Mouse (Mus musculus) myocyte (in vitro differentiated cells): Measurements from ENCODE around the gene Tfcp2. TPM values are rescaled to one million over a fixed set of nuclear protein-coding genes. Genes with fewer than 3 reads are reported as not detected.
A peak's percentile ranks its signal among the peaks of the same experiment; 100 is the strongest.

Experiments used
- H3K27me3 ChIP-seq: one replicate; pipeline ENCODE4 v1.6.1; 2011; ENCODE audit not compliant: control insufficient read depth, insufficient read depth, insufficient read length
- H3K36me3 ChIP-seq: one replicate; pipeline ENCODE4 v1.6.1; 2011; ENCODE audit not compliant: control insufficient read depth, insufficient read depth
- H3K4me2 ChIP-seq: one replicate; pipeline ENCODE4 v1.6.1; 2011; ENCODE audit warnings: low read depth, control low read depth
- H3K4me3 ChIP-seq: one replicate; pipeline ENCODE4 v1.5.1; 2011; ENCODE audit warnings: mild to moderate bottlenecking, control low read depth, moderate library complexity
- H3K79me2 ChIP-seq: one replicate; pipeline ENCODE4 v1.6.1; 2011; ENCODE audit not compliant: control insufficient read depth, insufficient read depth
- H3ac ChIP-seq: one replicate; pipeline ENCODE4 v1.6.1; 2011; ENCODE audit not compliant: control insufficient read depth, insufficient read length
- CEBPB ChIP-seq: IDR thresholded peaks from 2 replicates; pipeline ENCODE4 v1.6.1; 2011; ENCODE audit warnings: mild to moderate bottlenecking, moderate library complexity; ENCODE audit not compliant: poor library complexity, insufficient read depth, severe bottlenecking
- E2F4 ChIP-seq: IDR thresholded peaks from one replicate; pipeline ENCODE4 v1.6.1; 2011; ENCODE audit warnings: mild to moderate bottlenecking, control low read depth, moderate library complexity; ENCODE audit not compliant: insufficient read depth
- MAX ChIP-seq: IDR thresholded peaks from one replicate; pipeline ENCODE4 v1.6.1; 2011; ENCODE audit warnings: low read depth, mild to moderate bottlenecking, control low read depth
- MYOD1 ChIP-seq, 3 experiments: IDR thresholded peaks; one replicate each; pipeline ENCODE4 v1.6.1; 2011; ENCODE audit warnings: control low read depth in 2 of 3, low read depth in 2 of 3, mild to moderate bottlenecking in 2 of 3, moderate library complexity in 1 of 3; ENCODE audit not compliant: insufficient read length in 2 of 3, control insufficient read depth in 1 of 3
- MYOG ChIP-seq, 3 experiments: IDR thresholded peaks; one replicate each; pipeline ENCODE4 v1.6.1; 2011; ENCODE audit warnings: control low read depth in 2 of 3, low read depth in 2 of 3, mild to moderate bottlenecking in 2 of 3; ENCODE audit not compliant: insufficient read length in 2 of 3, control insufficient read depth in 1 of 3, insufficient read depth in 1 of 3
- POLR2A ChIP-seq: IDR thresholded peaks from one replicate; pipeline ENCODE4 v1.6.1; 2011; ENCODE audit warnings: low read depth, mild to moderate bottlenecking, control low read depth, moderate library complexity; ENCODE audit not compliant: insufficient read length
- POLR2AphosphoS2 ChIP-seq: IDR thresholded peaks from one replicate; pipeline ENCODE4 v1.6.1; 2011; ENCODE audit warnings: low read depth, control low read depth; ENCODE audit not compliant: insufficient read length
- REST ChIP-seq: IDR thresholded peaks from one replicate; pipeline ENCODE4 v1.6.1; 2011; ENCODE audit warnings: mild to moderate bottlenecking, control low read depth, moderate library complexity; ENCODE audit not compliant: insufficient read depth, insufficient read length
- SRF ChIP-seq: IDR thresholded peaks from one replicate; pipeline ENCODE4 v1.6.1; 2011; ENCODE audit warnings: low read depth; ENCODE audit not compliant: control insufficient read depth, insufficient read length
- TCF12 ChIP-seq: IDR thresholded peaks from one replicate; pipeline ENCODE4 v1.6.1; 2011; ENCODE audit warnings: mild to moderate bottlenecking, control low read depth; ENCODE audit not compliant: poor library complexity, insufficient read depth, severe bottlenecking
- TCF3 ChIP-seq: IDR thresholded peaks from one replicate; pipeline ENCODE4 v1.6.1; 2011; ENCODE audit warnings: low read depth, control low read depth; ENCODE audit not compliant: insufficient read length
- USF1 ChIP-seq: IDR thresholded peaks from one replicate; pipeline ENCODE4 v1.6.1; 2011; ENCODE audit warnings: low read depth, mild to moderate bottlenecking, control low read depth, moderate library complexity
- polyA plus RNA-seq: library from polyadenylated mRNA; unstranded; fragments of >200 nt; fragmentation: generic; extraction: Trizol; gene quantifications from one replicate; pipeline ENCODE4 v1.2.1, GENCODE M21; 2012; ENCODE audit warnings: missing spikeins

The Tfcp2 gene
- polyA plus RNA-seq, 1 experiment, result 15.0 TPM

GRCm38 (mm10) chr15:100468295-100469188, 83.3 kb downstream of the Tfcp2 start, which contains the start of gene Letmd1:
Gene Letmd1, plus strand, starts transcription at chr15:100469023.
- Histone ChIP-seq H3K4me2 (peak within 1 kb of the TSS; percentile 87), H3K27me3 (no peaks in the 10 kb centered on the region)

GRCm38 (mm10) chr15:100467738-100468137, 84.1 kb downstream of the Tfcp2 start:
- Histone ChIP-seq H3K36me3 (peaks cover 3% of the 10 kb centered on the region), H3K27me3 (no peaks in the 10 kb centered on the region), H3K79me2 (no peaks in the 10 kb centered on the region), H3K4me3 (peak overlapping the region; percentile 52), H3ac (no peak overlapping the region), H3K4me2 (peak overlapping the region; percentile 87)
- no peak for TF ChIP-seq MYOG (IDR thresholded peaks at IDR 0.05; ENCODE audit: control insufficient read depth in 1 of 3, insufficient read depth in 1 of 3, insufficient read length in 2 of 3, low read depth in 2 of 3)
- no peak for TF ChIP-seq POLR2AphosphoS2

More at GRCm38 (mm10) chr15:100468295-100469188, 83.3 kb downstream of the Tfcp2 start, which contains the start of gene Letmd1:
- H3K79me2 ChIP-seq, result no peaks in the 10 kb centered on the region
- H3ac ChIP-seq, result peak within 1 kb of the TSS; percentile 50
- peaks cover 3% of the 10 kb centered on the region for H3K36me3 ChIP-seq
- TF ChIP-seq MYOD1 (IDR thresholded peaks at IDR 0.05; ENCODE audit: control insufficient read depth in 1 of 3, insufficient read length in 2 of 3, low read depth in 2 of 3) (peak in 2 of 3 experiments; percentile 29 to 59), REST (peak; percentile 95), USF1 (no peak), TCF12 (no peak), MYOG (IDR thresholded peaks at IDR 0.05; ENCODE audit: control insufficient read depth in 1 of 3, insufficient read depth in 1 of 3, insufficient read length in 2 of 3, low read depth in 2 of 3) (peak in 1 of 3 experiments; percentile 32), MAX (no peak), POLR2AphosphoS2 (peak; percentile 62), E2F4 (no peak), SRF (peak; percentile 45), POLR2A (peak; percentile 81), CEBPB (no peak), TCF3 (no peak)
- peak within 1 kb of the TSS; percentile 52 for H3K4me3 ChIP-seq

GRCm38 (mm10) chr15:100465432-100465831, 86.4 kb downstream of the Tfcp2 start:
- Histone ChIP-seq H3K27me3 (no peaks in the 10 kb centered on the region), H3K79me2 (no peaks in the 10 kb centered on the region), H3ac (no peak overlapping the region), H3K4me3 (no peak overlapping the region), H3K4me2 (no peak overlapping the region), H3K36me3 (no peaks in the 10 kb centered on the region)
- TF ChIP-seq MYOG (IDR thresholded peaks at IDR 0.05; ENCODE audit: control insufficient read depth in 1 of 3, insufficient read depth in 1 of 3, insufficient read length in 2 of 3, low read depth in 2 of 3), result no peak
- no peak for TF ChIP-seq REST
- TF ChIP-seq USF1, result no peak
- no peak for TF ChIP-seq POLR2AphosphoS2
- TF ChIP-seq TCF3, result no peak
- TF ChIP-seq CEBPB, result no peak
- TF ChIP-seq TCF12, result no peak
- TF ChIP-seq E2F4, result no peak

- H3K79me2 ChIP-seq, result no peaks in the 10 kb centered on the region
- TF ChIP-seq MYOG (IDR thresholded peaks at IDR 0.05; ENCODE audit: control insufficient read depth in 1 of 3, insufficient read depth in 1 of 3, insufficient read length in 2 of 3, low read depth in 2 of 3) (no peak), SRF (no peak), USF1 (no peak), MAX (no peak), MYOD1 (IDR thresholded peaks at IDR 0.05; ENCODE audit: control insufficient read depth in 1 of 3, insufficient read length in 2 of 3, low read depth in 2 of 3) (no peak), TCF3 (no peak), TCF12 (no peak), E2F4 (no peak), POLR2AphosphoS2 (no peak), CEBPB (no peak), REST (no peak), POLR2A (no peak)
- H3K36me3 ChIP-seq, result no peaks in the 10 kb centered on the region
- no peak overlapping the region for H3K4me3 ChIP-seq
- no peak overlapping the region for H3ac ChIP-seq
- H3K4me2 ChIP-seq, result no peak overlapping the region
- no peaks in the 10 kb centered on the region for H3K27me3 ChIP-seq
Measured at GRCm38 (mm10) chr15:100463712-100464111, 88.1 kb downstream of the Tfcp2 start.

- H3K27me3 ChIP-seq, result no peaks in the 10 kb centered on the region
- TF ChIP-seq TCF12 (no peak), MYOD1 (IDR thresholded peaks at IDR 0.05; ENCODE audit: control insufficient read depth in 1 of 3, insufficient read length in 2 of 3, low read depth in 2 of 3) (no peak), POLR2AphosphoS2 (no peak), SRF (no peak), POLR2A (no peak), TCF3 (no peak), CEBPB (no peak), MYOG (IDR thresholded peaks at IDR 0.05; ENCODE audit: control insufficient read depth in 1 of 3, insufficient read depth in 1 of 3, insufficient read length in 2 of 3, low read depth in 2 of 3) (no peak), E2F4 (no peak), USF1 (no peak), REST (no peak), MAX (no peak)
Measured at GRCm38 (mm10) chr15:100462086-100462485, 89.7 kb downstream of the Tfcp2 start.

More at GRCm38 (mm10) chr15:100462086-100462485, 89.7 kb downstream of the Tfcp2 start:
- H3K79me2 ChIP-seq, result no peaks in the 10 kb centered on the region
- H3ac ChIP-seq, result no peak overlapping the region
- peak overlapping the region; percentile 16 for H3K4me2 ChIP-seq
- H3K36me3 ChIP-seq, result no peaks in the 10 kb centered on the region
- no peak overlapping the region for H3K4me3 ChIP-seq
